ENCODE assay signal across 8 mouse cellular contexts in the genomic region with DNA sequence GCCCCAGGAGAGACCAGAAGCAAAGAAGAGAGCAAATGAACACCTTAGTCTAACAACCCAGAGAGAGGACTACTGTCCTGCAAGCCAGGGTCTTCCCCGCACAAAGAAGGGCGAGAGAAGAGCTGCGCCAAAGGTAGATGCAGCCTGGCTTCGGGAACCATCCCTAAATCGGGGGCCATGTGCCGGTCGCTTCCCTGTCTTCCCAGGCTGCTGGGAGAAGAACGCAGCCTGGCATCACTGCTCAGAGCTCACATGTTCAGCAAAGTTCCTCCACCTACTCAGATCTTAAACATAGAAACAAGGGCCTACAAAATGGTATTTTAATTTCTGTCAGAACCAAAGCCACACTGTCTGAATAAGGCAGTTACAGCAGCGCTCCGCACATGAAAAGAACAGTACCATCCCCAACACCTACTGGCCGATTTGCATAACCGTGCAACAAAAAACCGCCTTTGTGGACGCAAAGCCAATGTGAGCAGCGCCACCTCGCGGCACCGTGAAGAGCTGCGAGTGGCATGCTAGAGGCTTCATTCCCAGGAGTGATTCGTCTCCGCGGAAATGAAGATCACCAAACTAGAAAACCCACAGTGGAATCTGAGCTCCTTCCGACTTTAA.
DNase-seq lines count a peak whose midpoint lies in the region; ATAC-seq lines count a peak whose summit lies in the region.

No protein-coding gene starts in this region.

- no peaks in the 10 kb centered on the region for H3K4me1 ChIP-seq in intestine, embryonic 14.5 days (replicated peaks; ENCODE audit: control insufficient read depth, insufficient read depth, low read length)
- peaks cover 16% of the 10 kb centered on the region for H3K4me1 ChIP-seq in midbrain, embryonic 10.5 days

- 9% methylated on average over 23 of the region's 23 CpGs for WGBS in intestine, embryonic 14.5 days
- WGBS in midbrain, embryonic 10.5 days = 10% methylated on average over 23 of the region's 23 CpGs

- intact Hi-C loops in left cerebral cortex, postnatal 14 days (cut with DNase I) = loop anchor here (2.0 to 5.0 kb wide), 2 partner anchors 75 to 294 kb away; partner anchors contain the start of gene Gpr88

- H3K27ac ChIP-seq in intestine, embryonic 14.5 days (ENCODE audit: low read depth) = no peak overlapping the region
- peak overlapping the region; percentile 60; the same call in 1 of the 2 replicates for H3K27ac ChIP-seq in midbrain, embryonic 10.5 days (replicated peaks)

- H3K4me2 ChIP-seq in intestine, embryonic 14.5 days (ENCODE audit: low read length) = peak overlapping the region; percentile 41

- H3K36me3 ChIP-seq in intestine, embryonic 14.5 days (ENCODE audit: control insufficient read depth, insufficient read depth, low read length) = peaks cover 8% of the 10 kb centered on the region
- peaks cover 26% of the 10 kb centered on the region for H3K36me3 ChIP-seq in midbrain, embryonic 10.5 days

- H3K4me3 ChIP-seq in intestine, embryonic 14.5 days (ENCODE audit: low read depth, low read length) = 0 out of 2 replicates have a peak overlapping the region, but pooled peaks have one; percentile 1
- peak overlapping the region; percentile 27 for H3K4me3 ChIP-seq in midbrain, embryonic 10.5 days

- no peaks in the 10 kb centered on the region for H3K9me3 ChIP-seq in intestine, embryonic 14.5 days (ENCODE audit: control insufficient read depth, low read length)
- H3K9me3 ChIP-seq in midbrain, embryonic 10.5 days (replicated peaks) = no peaks in the 10 kb centered on the region

- peak; percentile 80 to 95 for DNase-seq in adrenal gland, adult (ENCODE audit: inconsistent age in 2 of 2, low spot score in 1 of 2)
- DNase-seq in embryo, embryonic 10 days (ENCODE audit: low spot score) = peak; percentile 96
- DNase-seq in gastrocnemius, postnatal 25 days = peak; percentile 55
- peak; percentile 94 for DNase-seq in intestine, embryonic 14.5 days (ENCODE audit: low spot score)
- DNase-seq in left cerebral cortex, postnatal 14 days (ENCODE audit: low spot score in 2 of 2) = peak; percentile 94 to 96
- peak; percentile 74 for DNase-seq in midbrain, embryonic 10.5 days (ENCODE audit: low spot score)
- peak; percentile 93 for DNase-seq in right cerebral cortex, postnatal 4 days
- peak; percentile 67 for DNase-seq in yolk sac, embryonic 10.5 days (ENCODE audit: low spot score)

- ATAC-seq in intestine, embryonic 14.5 days (replicated peaks; ENCODE audit: low FRiP score, low TSS enrichment, low read depth) = peak; percentile 72

- H3K9ac ChIP-seq in intestine, embryonic 14.5 days (ENCODE audit: low read length) = no peak overlapping the region

- H3K27me3 ChIP-seq in intestine, embryonic 14.5 days (replicated peaks; ENCODE audit: control insufficient read depth, insufficient read depth, low read length) = no peaks in the 10 kb centered on the region
- H3K27me3 ChIP-seq in midbrain, embryonic 10.5 days (ENCODE audit: low read depth, poor library complexity, severe bottlenecking) = no peaks in the 10 kb centered on the region
